In genomic region chr14:47093355-47093792, GRCm38 (mm10) we compare ENCODE assay signal across 9 mouse cellular contexts.
DNase-seq lines count a peak whose midpoint lies in the region; ATAC-seq lines count a peak whose summit lies in the region.
"Had no signal": no experiment of that assay in that cellular context is flagged by ENCODE, and none has a peak within 500 bp of the region (broad histone marks: within the 10 kb centered on the region; RNA-seq: fewer than 3 reads in every experiment).

No protein-coding gene starts in this region.

- no peaks in the 10 kb centered on the region for H3K4me1 ChIP-seq in forebrain, embryonic 12.5 days
- no peaks in the 10 kb centered on the region for H3K4me1 ChIP-seq in forebrain, embryonic 10.5 days
- H3K4me1 ChIP-seq in intestine, embryonic 16.5 days (ENCODE audit: control insufficient read depth, insufficient read depth, low read length) = peaks cover 5% of the 10 kb centered on the region; the same call in 1 of the 2 replicates

- no peak overlapping the region for H3K9ac ChIP-seq in forebrain, embryonic 12.5 days
- no peak overlapping the region for H3K9ac ChIP-seq in intestine, embryonic 16.5 days (ENCODE audit: low read depth, low read length)

- no peaks in the 10 kb centered on the region for H3K9me3 ChIP-seq in forebrain, embryonic 12.5 days
- H3K9me3 ChIP-seq in forebrain, embryonic 10.5 days = no peaks in the 10 kb centered on the region
- no peaks in the 10 kb centered on the region for H3K9me3 ChIP-seq in intestine, embryonic 16.5 days (ENCODE audit: control insufficient read depth, low read length)

- intact Hi-C loops in gastrocnemius, postnatal 36 days (cut with DNase I) = no loop called here

- H3K36me3 ChIP-seq in forebrain, embryonic 12.5 days (replicated peaks) = no peaks in the 10 kb centered on the region
- peaks cover 5% of the 10 kb centered on the region; the same call in 1 of the 2 replicates for H3K36me3 ChIP-seq in forebrain, embryonic 10.5 days (replicated peaks)
- H3K36me3 ChIP-seq in intestine, embryonic 16.5 days (ENCODE audit: control insufficient read depth, insufficient read depth, low read length) = no peaks in the 10 kb centered on the region

- no peak overlapping the region for H3K4me3 ChIP-seq in forebrain, embryonic 12.5 days (replicated peaks)
- no peak overlapping the region for H3K4me3 ChIP-seq in forebrain, embryonic 10.5 days
- H3K4me3 ChIP-seq in intestine, embryonic 16.5 days (ENCODE audit: low read length) = no peak overlapping the region
- H3K4me3 ChIP-seq: myocyte had no signal

- no peak for ATAC-seq in forebrain, embryonic 12.5 days (ENCODE audit: low FRiP score)
- peak; percentile 68 for ATAC-seq in intestine, embryonic 16.5 days

- peak overlapping the region; percentile 42; the same call in 1 of the 2 replicates for H3K27ac ChIP-seq in forebrain, embryonic 12.5 days
- no peak overlapping the region for H3K27ac ChIP-seq in forebrain, embryonic 10.5 days
- peak overlapping the region; percentile 42; the same call in 1 of the 2 replicates for H3K27ac ChIP-seq in intestine, embryonic 16.5 days (ENCODE audit: low read length)

- H3K4me2 ChIP-seq in forebrain, embryonic 12.5 days = no peak overlapping the region
- no peak overlapping the region for H3K4me2 ChIP-seq in intestine, embryonic 16.5 days (ENCODE audit: low read depth, low read length)

- DNase-seq in forebrain, embryonic 10.5 days (ENCODE audit: extremely low spot score, low spot score) = no peak
- peak; percentile 85 for DNase-seq in brain, adult 2 months (ENCODE audit: low read depth, low spot score)
- DNase-seq in lung, postnatal 10 days = peak; percentile 60
- no peak for DNase-seq in gastrocnemius, postnatal 36 days
- no peak for DNase-seq in heart, adult 9 months (ENCODE audit: low spot score in 2 of 2)
- DNase-seq in embryo, embryonic 10.5 days (ENCODE audit: low spot score) = no peak

- H3K27me3 ChIP-seq in forebrain, embryonic 12.5 days = no peaks in the 10 kb centered on the region
- no peaks in the 10 kb centered on the region for H3K27me3 ChIP-seq in forebrain, embryonic 10.5 days (ENCODE audit: poor library complexity, severe bottlenecking)
- H3K27me3 ChIP-seq in intestine, embryonic 16.5 days (replicated peaks; ENCODE audit: control insufficient read depth, insufficient read depth, low read length) = no peaks in the 10 kb centered on the region

- WGBS in forebrain, embryonic 12.5 days = 85% methylated on average over 16 of the region's 16 CpGs
- WGBS in forebrain, embryonic 10.5 days = 83% methylated on average over 16 of the region's 16 CpGs
- 34% methylated on average over 16 of the region's 16 CpGs for WGBS in intestine, embryonic 16.5 days

Comparison
In these comparisons a context has a peak if more than half of its experiments do, and no peak if none do; other contexts are left out.
1. DNase-seq: peak in brain, adult 2 months (single experiment) and lung, postnatal 10 days (single experiment); none in forebrain, embryonic 10.5 days (single experiment), gastrocnemius, postnatal 36 days (0 of 2), heart, adult 9 months (0 of 2) and embryo, embryonic 10.5 days (single experiment).